Comparison of ENCODE assay signal across 15 mouse cellular contexts in the genomic region with DNA sequence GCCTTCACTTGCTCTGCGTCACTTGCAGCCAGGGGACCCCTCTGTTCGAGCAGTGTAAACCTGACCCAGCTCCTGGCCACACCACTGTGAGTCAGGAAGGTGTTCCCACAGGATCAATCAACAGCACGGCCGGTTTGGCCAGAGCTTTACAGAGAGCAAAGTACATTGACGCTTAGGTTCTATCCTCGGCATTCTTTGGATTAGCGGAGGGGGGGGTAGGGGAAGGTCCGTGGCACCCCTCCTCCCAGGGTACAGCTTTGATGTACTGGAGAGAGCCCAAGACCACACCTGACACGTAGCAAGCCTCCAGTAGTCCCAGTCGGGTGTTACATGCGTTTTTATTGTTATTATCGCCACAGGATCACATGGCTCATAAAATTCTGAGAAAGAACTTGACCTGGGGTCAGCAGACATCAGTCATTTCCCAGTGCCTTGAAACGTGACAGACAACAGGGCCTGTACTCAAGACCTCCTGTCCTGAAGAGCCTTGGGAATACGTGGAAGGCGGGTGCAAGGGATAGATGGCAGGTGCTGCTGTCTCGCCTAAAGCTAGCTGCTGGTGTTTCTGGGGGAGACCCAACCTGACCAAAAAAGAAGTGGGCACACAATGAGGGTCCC. TPM values are rescaled to one million over a fixed set of nuclear protein-coding genes. Genes with fewer than 3 reads are reported as not detected.
A peak's percentile ranks its signal among the peaks of the same experiment; 100 is the strongest.
DNase-seq lines count a peak whose midpoint lies in the region; ATAC-seq lines count a peak whose summit lies in the region.
"Had no signal": no experiment of that assay in that cellular context is flagged by ENCODE, and none has a peak within 500 bp of the region (broad histone marks: within the 10 kb centered on the region; RNA-seq: fewer than 3 reads in every experiment).

No protein-coding gene starts in this region.

- intact Hi-C loops in gastrocnemius, postnatal 36 days (cut with DNase I) = no loop called here

- H3K4me1 ChIP-seq in kidney, embryonic 16.5 days (ENCODE audit: insufficient read depth, low read length) = peaks cover 12% of the 10 kb centered on the region; the same call in 1 of the 2 replicates
- H3K4me1 ChIP-seq in stomach, embryonic 15.5 days = peaks cover 22% of the 10 kb centered on the region; the same call in 1 of the 2 replicates
- H3K4me1 ChIP-seq in midbrain, embryonic 13.5 days (replicated peaks) = no peaks in the 10 kb centered on the region
- H3K4me1 ChIP-seq in heart, embryonic 10.5 days = 0 out of 2 replicates have a peak, but pooled peaks cover 5% of the 10 kb centered on the region

- no peak overlapping the region for H3K27ac ChIP-seq in kidney, embryonic 16.5 days (ENCODE audit: low read length)
- peak overlapping the region; percentile 89 for H3K27ac ChIP-seq in stomach, embryonic 15.5 days
- no peak overlapping the region for H3K27ac ChIP-seq in midbrain, embryonic 13.5 days
- no peak overlapping the region for H3K27ac ChIP-seq in heart, embryonic 10.5 days
- H3K27ac ChIP-seq: forebrain, embryonic 10.5 days; hindbrain, embryonic 10.5 days; layer of hippocampus, adult 2 months; limb, embryonic 15.5 days had no signal

- ATAC-seq in kidney, embryonic 16.5 days (ENCODE audit: low FRiP score, low TSS enrichment) = peak; percentile 83
- ATAC-seq in stomach, embryonic 15.5 days (ENCODE audit: insufficient read depth, low FRiP score, low read depth) = peak; percentile 88
- ATAC-seq in midbrain, embryonic 13.5 days = no peak

- no peaks in the 10 kb centered on the region for H3K36me3 ChIP-seq in kidney, embryonic 16.5 days (ENCODE audit: insufficient read depth, low read length)
- no peaks in the 10 kb centered on the region for H3K36me3 ChIP-seq in stomach, embryonic 15.5 days
- no peaks in the 10 kb centered on the region for H3K36me3 ChIP-seq in midbrain, embryonic 13.5 days
- no peaks in the 10 kb centered on the region for H3K36me3 ChIP-seq in heart, embryonic 10.5 days
- H3K36me3 ChIP-seq: forebrain, embryonic 10.5 days; hindbrain, embryonic 10.5 days; limb, embryonic 15.5 days had no signal

- H3K4me3 ChIP-seq in kidney, embryonic 16.5 days (ENCODE audit: low read length) = no peak overlapping the region
- no peak overlapping the region for H3K4me3 ChIP-seq in stomach, embryonic 15.5 days (replicated peaks)
- H3K4me3 ChIP-seq in midbrain, embryonic 13.5 days (replicated peaks) = no peak overlapping the region
- no peak overlapping the region for H3K4me3 ChIP-seq in heart, embryonic 10.5 days
- H3K4me3 ChIP-seq: forebrain, embryonic 10.5 days; hindbrain, embryonic 10.5 days; layer of hippocampus, adult 2 months; limb, embryonic 15.5 days had no signal

- no peak overlapping the region for H3K9ac ChIP-seq in kidney, embryonic 16.5 days (replicated peaks; ENCODE audit: low read length)
- H3K9ac ChIP-seq in stomach, embryonic 15.5 days = no peak overlapping the region
- H3K9ac ChIP-seq in midbrain, embryonic 13.5 days (replicated peaks) = no peak overlapping the region
- H3K9ac ChIP-seq: limb, embryonic 15.5 days had no signal

- H3K4me2 ChIP-seq in kidney, embryonic 16.5 days (replicated peaks; ENCODE audit: low read depth, low read length) = no peak overlapping the region
- no peak overlapping the region for H3K4me2 ChIP-seq in stomach, embryonic 15.5 days
- H3K4me2 ChIP-seq in midbrain, embryonic 13.5 days (replicated peaks) = no peak overlapping the region
- H3K4me2 ChIP-seq: heart, embryonic 11.5 days; limb, embryonic 15.5 days had no signal

- peaks cover 14% of the 10 kb centered on the region for H3K27me3 ChIP-seq in kidney, embryonic 16.5 days (ENCODE audit: insufficient read depth, low read length)
- H3K27me3 ChIP-seq in stomach, embryonic 15.5 days (replicated peaks) = no peaks in the 10 kb centered on the region
- no peaks in the 10 kb centered on the region for H3K27me3 ChIP-seq in midbrain, embryonic 13.5 days
- peaks cover 8% of the 10 kb centered on the region; the same call in 1 of the 2 replicates for H3K27me3 ChIP-seq in heart, embryonic 10.5 days (ENCODE audit: insufficient read depth, poor library complexity, severe bottlenecking)

- H3K9me3 ChIP-seq in kidney, embryonic 16.5 days (ENCODE audit: low read length) = no peaks in the 10 kb centered on the region
- no peaks in the 10 kb centered on the region for H3K9me3 ChIP-seq in stomach, embryonic 15.5 days
- H3K9me3 ChIP-seq in midbrain, embryonic 13.5 days = no peaks in the 10 kb centered on the region
- H3K9me3 ChIP-seq in heart, embryonic 10.5 days = no peaks in the 10 kb centered on the region
- H3K9me3 ChIP-seq: forebrain, embryonic 10.5 days; hindbrain, embryonic 10.5 days; limb, embryonic 15.5 days had no signal

- 20% methylated on average over 16 of the region's 16 CpGs for WGBS in kidney, embryonic 16.5 days
- 55% methylated on average over 16 of the region's 16 CpGs for WGBS in stomach, embryonic 15.5 days
- WGBS in midbrain, embryonic 13.5 days = 75% methylated on average over 16 of the region's 16 CpGs
- 72% methylated on average over 16 of the region's 16 CpGs for WGBS in heart, embryonic 10.5 days

- DNase-seq in embryo, embryonic 11 days = peak; percentile 17
- no peak for DNase-seq in embryo, embryonic 9.5 days (ENCODE audit: extremely low spot score)
- DNase-seq in liver = peak; percentile 46
- no peak for DNase-seq in gastrocnemius, postnatal 36 days
- no peak for DNase-seq in heart, embryonic 10.5 days (ENCODE audit: low spot score)
- DNase-seq: adrenal gland, postnatal 25 days; cerebellum, adult 11 months had no signal

RNA-seq across cellular contexts. Expression of a gene that starts 47.4 kb away (rescaled TPM):
- polyA plus RNA-seq in kidney, embryonic 16.5 days (2015; fragmentation: Nextera tagmentation; extraction: Ambion mirVana) = 4.1 and 4.8 TPM in 2 replicates
- 7.1 and 7.2 TPM in 2 replicates for polyA plus RNA-seq in stomach, embryonic 15.5 days (2015; fragmentation: Nextera tagmentation; extraction: Ambion mirVana)
- 5.6 and 5.9 TPM in 2 replicates for polyA plus RNA-seq in midbrain, embryonic 13.5 days (2015; fragmentation: Nextera tagmentation; extraction: Ambion mirVana)
- 10 to 100 TPM; 17.9 to 18.9 TPM for total RNA-seq in gastrocnemius, postnatal 36 days (2021)
- 4.5 and 6.2 TPM in 2 replicates for polyA plus RNA-seq in heart, embryonic 10.5 days (2016; fragmentation: Nextera tagmentation; extraction: Ambion mirVana)

Comparison
In these comparisons a context has a peak if more than half of its experiments do, and no peak if none do; other contexts are left out.
1. DNase-seq: peak in embryo, embryonic 11 days (single experiment) and liver (single experiment); none in embryo, embryonic 9.5 days (single experiment), gastrocnemius, postnatal 36 days (0 of 2) and heart, embryonic 10.5 days (single experiment).